Mouse (Mus musculus) stomach, postnatal 0 days (tissue): ENCODE data around the gene Gm21981.

ENCODE experiments used
- CTCF ChIP-seq: IDR thresholded peaks from 2 replicates; pipeline ENCODE4 v1.5.1; 2016; ENCODE audit warnings: antibody characterized with exemption, low read depth, mild to moderate bottlenecking, moderate library complexity
- EP300 ChIP-seq: optimal IDR thresholded peaks from 2 replicates; pipeline ENCODE3; 2016; ENCODE audit warnings: antibody characterized with exemption

- TF ChIP-seq CTCF (peak; percentile 83), EP300 (no peak)
These were observed 47.6 kb downstream of the Gm21981 start for GRCm38 (mm10) chr17:47646683-47647082.
